Mouse (Mus musculus) MEL (cell line): ENCODE measurements around the gene Hist1h1t.
"Not testable (repeated sequence)": the region's sequence is repeated elsewhere in the genome, so short reads cannot be mapped to it uniquely, and the experiment has no call there.

ENCODE experiments used
- CHD2 ChIP-seq: IDR thresholded peaks from 2 replicates; pipeline ENCODE4 v1.6.1; 2011; ENCODE audit warnings: low read length, improper control_type of control experiment
- CTCF ChIP-seq, 3 experiments: IDR thresholded peaks in 2 of 3; conservative IDR thresholded peaks in 1 of 3; 2 replicates each; pipeline ENCODE4 v1.5.1; 2011 to 2012; ENCODE audit warnings: low read length in 3 of 3, low read depth in 2 of 3, mild to moderate bottlenecking in 2 of 3, improper control_type of control experiment in 1 of 3, inconsistent platforms in 1 of 3, mixed read lengths in 1 of 3, moderate library complexity in 1 of 3; ENCODE audit not compliant: control insufficient read depth in 1 of 3, insufficient read depth in 1 of 3, poor library complexity in 1 of 3, severe bottlenecking in 1 of 3
- ELF1 ChIP-seq: IDR thresholded peaks from 2 replicates; pipeline ENCODE4 v1.6.1; 2014; ENCODE audit warnings: low read depth, mild to moderate bottlenecking, inconsistent platforms, low read length, improper control_type of control experiment, moderate library complexity
- KAT2A ChIP-seq: conservative IDR thresholded peaks from 2 replicates; pipeline ENCODE4 v1.6.1; 2012; ENCODE audit warnings: low read depth, low read length, improper control_type of control experiment, inconsistent platforms
- POLR2A ChIP-seq, 2 experiments: IDR thresholded peaks; 2 replicates each; pipeline ENCODE4 v1.6.1; 2011 to 2012; ENCODE audit warnings: low read length in 2 of 2, mild to moderate bottlenecking in 2 of 2, control low read depth in 1 of 2, improper control_type of control experiment in 1 of 2, low read depth in 1 of 2, moderate library complexity in 1 of 2; ENCODE audit not compliant: control insufficient read depth in 1 of 2, insufficient read depth in 1 of 2, poor library complexity in 1 of 2
- TAL1 ChIP-seq: IDR thresholded peaks from 2 replicates; pipeline ENCODE4 v1.6.1; 2012; ENCODE audit warnings: mild to moderate bottlenecking, inconsistent platforms, low read length, moderate library complexity, mixed read lengths
- ZC3H11A ChIP-seq: IDR thresholded peaks from 2 replicates; pipeline ENCODE4 v1.6.1; 2012; ENCODE audit warnings: low read depth, mild to moderate bottlenecking, inconsistent platforms, low read length, improper control_type of control experiment

GRCm38 (mm10) chr13:23684295-23684945 lies 11.2 kb upstream of the Hist1h1t start:
- TF ChIP-seq ZC3H11A; CTCF (IDR thresholded peaks at IDR 0.05 in 2 of 3, conservative IDR thresholded peaks at IDR 0.05 in 1 of 3; ENCODE audit: control insufficient read depth in 1 of 3, insufficient read depth in 1 of 3, low read depth in 2 of 3, low read length in 3 of 3, poor library complexity in 1 of 3, severe bottlenecking in 1 of 3); ELF1; CHD2; TAL1; KAT2A: not testable (repeated sequence)
- peak; percentile 89 to 95 for TF ChIP-seq POLR2A (IDR thresholded peaks at IDR 0.05; ENCODE audit: control insufficient read depth in 1 of 2, insufficient read depth in 1 of 2, low read depth in 1 of 2, low read length in 2 of 2, poor library complexity in 1 of 2)
